Mouse (Mus musculus) olfactory bulb, adult 2 months (tissue): ENCODE results near the gene Smchd1. TPM values are rescaled to one million over a fixed set of nuclear protein-coding genes. Genes with fewer than 3 reads are reported as not detected.

ENCODE experiments used
- H3K27ac ChIP-seq: fragments of 200-500 bp; 2 replicates; pipeline ENCODE4 v1.5.1; 2012; ENCODE audit warnings: low read depth, low read length; ENCODE audit not compliant: insufficient read depth
- H3K4me1 ChIP-seq: fragments of 200-500 bp; 2 replicates; pipeline ENCODE4 v1.6.1; 2012; ENCODE audit warnings: low read length; ENCODE audit not compliant: control insufficient read depth, insufficient read depth
- H3K4me3 ChIP-seq: fragments of 200-500 bp; 2 replicates; pipeline ENCODE4 v1.5.1; 2012; ENCODE audit warnings: mild to moderate bottlenecking, low read depth, low read length, moderate library complexity; ENCODE audit not compliant: insufficient read depth
- CTCF ChIP-seq: fragments of 200-500 bp; IDR thresholded peaks from 2 replicates; pipeline ENCODE4 v1.5.1; 2012; ENCODE audit warnings: low read depth, mild to moderate bottlenecking, low read length, moderate library complexity; ENCODE audit not compliant: insufficient read depth
- POLR2A ChIP-seq: fragments of 200-500 bp; IDR thresholded peaks from 2 replicates; pipeline ENCODE4 v1.6.1; 2012; ENCODE audit warnings: mild to moderate bottlenecking, low read depth, low read length, moderate library complexity; ENCODE audit not compliant: insufficient read depth
- WGBS: fragments of 180-500 bp; shearing (Covaris S2); methylation state at CpG from one replicate; pipeline ENCODE4 v1.1.7; 2018; 5-methylcytosine and 5-hydroxymethylcytosine counted together
- polyA plus RNA-seq: library from polyadenylated mRNA; stranded (reverse); fragments of >200 nt; gene quantifications from 2 replicates; pipeline ENCODE4 v1.2.4, GENCODE M21; 2012; ENCODE audit warnings: low replicate concordance; ENCODE audit not compliant: missing spikeins, insufficient read depth, insufficient read length

The Smchd1 gene
- polyA plus RNA-seq = 122 TPM in 1 of 2 replicates, not detected in the other

- TF ChIP-seq CTCF (no peak), POLR2A (peak; percentile 65; the same call in 1 of the 2 replicates)
- Histone ChIP-seq H3K27ac (peak within 1 kb of the TSS; percentile 91), H3K4me3 (peak within 1 kb of the TSS; percentile 86), H3K4me1 (peaks cover 2% of the 10 kb centered on the region; the same call in 1 of the 2 replicates)
- under 1% methylated on average over 109 of the region's 109 CpGs for WGBS
These were observed at the start of gene Smchd1 for GRCm38 (mm10) chr17:71474762-71475704. TSS of gene Smchd1 (minus strand) at chr17:71475343.

DNA sequence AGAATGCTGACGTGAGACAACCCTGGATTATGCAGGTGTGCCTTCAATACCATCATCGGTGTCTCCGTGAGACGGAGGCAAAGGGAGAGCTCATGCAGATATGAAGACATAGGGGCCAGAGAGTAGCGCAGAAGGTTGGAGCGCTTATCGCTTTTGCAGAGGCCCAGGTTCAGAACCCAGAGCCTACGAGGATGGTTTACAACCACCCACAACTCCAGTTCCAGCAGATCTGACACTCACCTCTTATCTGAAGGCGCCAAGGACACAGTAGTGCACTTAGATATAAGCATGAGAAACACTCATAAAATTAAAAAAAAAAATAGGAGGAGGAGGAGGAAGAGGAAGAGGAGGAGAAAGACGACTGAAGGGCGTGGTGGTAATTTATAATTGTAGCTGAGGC is 35.2 kb upstream of the Smchd1 start:
- TF ChIP-seq CTCF (no peak), POLR2A (no peak)
- H3K27ac ChIP-seq = no peak overlapping the region
- H3K4me1 ChIP-seq = no peaks in the 10 kb centered on the region
- H3K4me3 ChIP-seq = no peak overlapping the region
- WGBS = 98% methylated on average over 11 of the region's 11 CpGs

DNA sequence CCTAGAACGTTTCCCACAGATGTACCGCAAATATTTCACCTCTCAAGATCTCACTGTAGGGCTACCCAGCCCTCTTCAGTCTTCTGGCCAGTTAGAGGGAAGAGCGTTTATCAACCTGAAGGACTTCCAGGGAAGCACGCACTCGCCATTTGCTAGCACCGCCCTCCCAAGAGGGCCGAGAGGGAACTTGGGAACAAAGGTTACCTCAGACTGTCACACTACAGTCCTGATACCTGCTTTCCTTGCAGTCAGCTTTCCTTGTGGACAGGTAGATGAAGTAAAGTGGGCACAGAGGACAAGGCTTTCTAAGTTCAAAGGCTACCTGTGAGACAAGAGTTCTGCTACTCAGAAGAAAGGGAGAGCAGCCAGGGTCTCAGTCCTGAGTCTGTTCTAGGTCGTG is 31.7 kb upstream of the Smchd1 start:
- 93% methylated on average over 8 of the region's 8 CpGs for WGBS
- Histone ChIP-seq H3K4me3 (no peak overlapping the region), H3K4me1 (no peaks in the 10 kb centered on the region), H3K27ac (no peak overlapping the region)
- TF ChIP-seq CTCF = no peak
- TF ChIP-seq POLR2A = no peak

DNA sequence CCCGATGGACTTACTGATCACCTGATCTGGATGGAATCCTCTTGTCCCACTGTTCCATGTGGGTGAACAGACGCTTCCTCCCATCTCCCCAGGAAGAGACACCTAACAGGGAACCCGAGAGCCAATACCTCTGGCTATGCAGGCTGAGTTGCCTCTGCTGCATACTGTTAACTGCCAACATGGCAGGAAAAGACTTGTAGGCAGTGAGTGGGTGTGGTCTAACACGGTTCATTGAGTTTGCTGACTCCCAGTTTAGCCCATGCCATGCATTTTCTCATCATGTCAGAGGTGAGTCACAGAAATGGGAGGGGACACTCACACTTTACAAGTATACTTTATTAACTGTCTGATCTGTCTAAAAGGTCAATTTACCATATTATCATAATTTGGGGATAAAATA is 20.6 kb upstream of the Smchd1 start:
- WGBS = 86% methylated on average over 4 of the region's 4 CpGs

DNA sequence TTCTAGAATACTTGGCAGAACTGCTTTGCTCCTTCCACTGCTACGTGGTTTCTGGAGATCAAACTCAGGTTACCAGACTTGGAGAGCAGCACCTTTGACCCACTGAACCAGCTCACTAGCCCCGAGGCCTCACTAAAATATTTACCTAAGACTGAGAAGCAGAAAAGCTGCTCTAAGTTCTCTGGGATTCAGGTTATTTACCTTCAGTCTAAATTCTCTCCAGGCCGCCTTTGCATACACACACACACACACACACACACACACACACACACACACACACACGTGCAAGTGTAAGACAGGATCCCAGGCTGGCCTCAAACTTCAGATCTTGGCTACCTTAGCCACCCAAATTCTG is 16.2 kb upstream of the Smchd1 start:
- 93% methylated on average over 4 of the region's 4 CpGs for WGBS
- no peak for TF ChIP-seq POLR2A
- no peak for TF ChIP-seq CTCF
- Histone ChIP-seq H3K27ac (no peak overlapping the region), H3K4me1 (peaks cover 3% of the 10 kb centered on the region; the same call in 1 of the 2 replicates), H3K4me3 (no peak overlapping the region)

More for the DNA sequence above, 20.6 kb upstream of the Smchd1 start:
- H3K4me3 ChIP-seq = no peak overlapping the region
- H3K27ac ChIP-seq = no peak overlapping the region
- TF ChIP-seq CTCF (no peak), POLR2A (no peak)
- no peaks in the 10 kb centered on the region for H3K4me1 ChIP-seq

DNA sequence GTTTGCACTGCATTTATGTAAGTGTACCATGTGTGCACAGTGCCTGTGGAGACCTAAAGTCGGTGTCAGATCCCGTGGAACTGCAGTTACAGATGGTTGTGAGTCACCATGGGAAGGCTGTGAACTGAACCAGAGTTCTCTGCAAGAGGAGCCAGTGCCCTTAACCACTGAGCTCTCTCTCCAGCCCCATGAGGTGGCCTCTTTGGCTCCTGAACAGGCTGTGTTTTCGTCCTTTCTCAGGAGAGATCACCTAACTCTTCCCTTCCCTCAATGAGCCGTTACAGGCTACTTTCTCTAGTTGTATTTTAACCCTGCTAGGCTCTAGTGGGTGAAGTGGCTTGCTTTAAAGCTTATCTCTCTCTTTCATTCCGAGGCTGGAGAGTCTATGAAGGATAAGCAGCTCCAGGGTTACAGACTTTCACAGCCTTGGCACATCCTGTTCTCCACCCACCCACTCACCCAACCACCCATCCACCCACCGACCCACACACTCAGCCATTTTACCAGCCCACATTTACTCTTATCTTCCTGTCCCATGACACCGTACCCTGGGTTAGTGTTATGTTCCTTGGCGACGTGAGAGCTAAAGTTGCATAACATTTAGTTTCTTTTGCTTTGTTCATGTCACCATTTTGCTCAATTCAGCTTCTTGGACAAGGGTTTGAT is 15.7 kb upstream of the Smchd1 start:
- Histone ChIP-seq H3K27ac (no peak overlapping the region), H3K4me1 (peaks cover 3% of the 10 kb centered on the region), H3K4me3 (no peak overlapping the region)
- no peak for TF ChIP-seq CTCF
- no peak for TF ChIP-seq POLR2A
- WGBS = 85% methylated on average over 9 of the region's 9 CpGs

DNA sequence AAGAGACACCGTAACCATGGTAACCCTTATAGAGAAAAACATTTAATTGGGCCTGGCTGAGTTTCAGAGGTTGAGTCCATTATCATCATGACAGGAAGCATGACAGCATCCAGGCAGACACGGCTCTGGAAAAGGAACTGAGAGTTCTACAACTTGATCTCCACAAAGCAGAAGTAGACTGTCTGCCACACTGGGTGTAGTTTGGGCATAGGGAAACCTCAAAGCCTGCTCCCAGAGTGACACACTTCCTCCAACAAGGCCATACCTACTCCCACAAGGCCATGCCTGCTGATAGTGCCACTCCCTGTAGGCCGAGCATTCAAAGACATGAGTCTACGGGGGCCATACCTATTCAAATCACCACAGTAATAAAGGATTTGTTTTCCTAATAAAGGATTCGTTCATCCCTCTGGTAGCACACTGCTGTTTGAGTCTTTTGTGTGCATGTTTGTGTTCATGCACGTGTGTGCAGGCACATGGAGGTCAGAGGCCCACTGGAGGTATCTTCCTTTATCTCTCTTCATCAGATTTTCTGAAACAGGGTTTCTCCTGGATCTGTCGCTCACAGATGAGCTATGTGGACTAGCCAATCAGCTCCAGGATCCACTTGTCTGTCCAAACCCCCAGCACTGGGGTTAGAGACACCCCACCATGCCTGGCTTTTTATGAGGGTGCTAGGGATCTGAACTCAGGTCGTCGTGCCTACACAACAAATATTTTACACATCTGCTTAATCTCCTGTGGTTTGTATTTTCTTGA is 14.7 kb upstream of the Smchd1 start:
- WGBS = 83% methylated on average over 9 of the region's 9 CpGs
- H3K27ac ChIP-seq = no peak overlapping the region
- H3K4me3 ChIP-seq = no peak overlapping the region
- TF ChIP-seq POLR2A (no peak), CTCF (no peak)
- peaks cover 3% of the 10 kb centered on the region for H3K4me1 ChIP-seq

GRCm38 (mm10) chr17:71486231-71486851 is 11.2 kb upstream of the Smchd1 start:
- TF ChIP-seq CTCF = no peak
- TF ChIP-seq POLR2A = no peak
- peak overlapping the region; percentile 69; the same call in 1 of the 2 replicates for H3K27ac ChIP-seq
- 30% methylated on average over 8 of the region's 8 CpGs for WGBS

More at GRCm38 (mm10) chr17:71486231-71486851, 11.2 kb upstream of the Smchd1 start:
- H3K4me1 ChIP-seq = peaks cover 3% of the 10 kb centered on the region
- H3K4me3 ChIP-seq = no peak overlapping the region
